Mouse (Mus musculus) testis, adult 2 months (tissue): ENCODE results near the gene Tprn.

ENCODE experiments used
- CTCF ChIP-seq: fragments of 200-500 bp; IDR thresholded peaks from 2 replicates; pipeline ENCODE4 v1.5.1; 2012; ENCODE audit warnings: low read depth, mild to moderate bottlenecking, inconsistent platforms, low read length, moderate library complexity; ENCODE audit not compliant: control insufficient read depth, insufficient read depth, insufficient replicate concordance
- POLR2A ChIP-seq: fragments of 200-500 bp; IDR thresholded peaks from 2 replicates; pipeline ENCODE4 v1.6.1; 2012; ENCODE audit warnings: low read depth, mild to moderate bottlenecking, inconsistent platforms, low read length, moderate library complexity; ENCODE audit not compliant: control insufficient read depth

- TF ChIP-seq POLR2A = no peak
- TF ChIP-seq CTCF = no peak
Measured at GRCm38 (mm10) chr2:25234551-25235220, 27.7 kb upstream of the Tprn start.
